Mouse (Mus musculus) olfactory bulb, adult 2 months (tissue): Measurements from ENCODE around the gene Stxbp4.

ENCODE experiments used
- CTCF ChIP-seq: fragments of 200-500 bp; IDR thresholded peaks from 2 replicates; pipeline ENCODE4 v1.5.1; 2012; ENCODE audit warnings: low read depth, mild to moderate bottlenecking, low read length, moderate library complexity; ENCODE audit not compliant: insufficient read depth
- POLR2A ChIP-seq: fragments of 200-500 bp; IDR thresholded peaks from 2 replicates; pipeline ENCODE4 v1.6.1; 2012; ENCODE audit warnings: mild to moderate bottlenecking, low read depth, low read length, moderate library complexity; ENCODE audit not compliant: insufficient read depth

DNA sequence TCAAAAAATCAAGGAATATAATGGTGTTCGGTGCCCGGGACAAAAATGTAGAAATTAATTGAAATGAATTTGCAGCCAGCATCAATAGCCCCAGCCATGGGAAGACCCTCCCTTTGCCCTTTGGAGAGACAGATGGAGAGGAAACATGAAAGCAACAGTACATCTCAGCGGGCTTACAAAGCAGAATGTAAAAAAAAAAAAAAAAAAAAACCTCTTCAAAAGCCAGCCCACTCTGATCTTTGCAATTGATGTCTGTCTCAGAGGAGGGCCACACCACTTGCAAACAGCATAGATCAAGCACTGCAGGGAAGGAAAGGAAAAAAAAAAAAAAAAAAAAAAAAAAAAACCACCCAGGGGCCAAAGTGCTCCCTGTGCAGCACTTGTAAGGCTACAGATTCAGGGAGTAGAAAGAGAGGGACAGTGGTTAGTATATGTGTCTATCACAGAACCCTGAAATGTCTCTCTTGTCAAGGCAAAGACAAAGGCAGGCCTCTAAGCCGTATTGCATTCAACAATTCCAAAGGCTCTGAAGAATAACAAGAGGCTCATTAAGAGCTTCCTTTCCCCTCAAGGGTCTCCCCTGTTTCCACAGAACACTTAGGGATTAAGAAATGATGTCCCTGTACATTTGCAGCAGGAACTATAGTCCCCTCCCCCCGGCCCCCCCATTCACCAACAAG, 25.9 kb upstream of the Stxbp4 start:
- TF ChIP-seq CTCF: no peak
- TF ChIP-seq POLR2A: no peak
